Mouse (Mus musculus): ENCODE results near the gene Tesmin.

Gene Tesmin

DNA sequence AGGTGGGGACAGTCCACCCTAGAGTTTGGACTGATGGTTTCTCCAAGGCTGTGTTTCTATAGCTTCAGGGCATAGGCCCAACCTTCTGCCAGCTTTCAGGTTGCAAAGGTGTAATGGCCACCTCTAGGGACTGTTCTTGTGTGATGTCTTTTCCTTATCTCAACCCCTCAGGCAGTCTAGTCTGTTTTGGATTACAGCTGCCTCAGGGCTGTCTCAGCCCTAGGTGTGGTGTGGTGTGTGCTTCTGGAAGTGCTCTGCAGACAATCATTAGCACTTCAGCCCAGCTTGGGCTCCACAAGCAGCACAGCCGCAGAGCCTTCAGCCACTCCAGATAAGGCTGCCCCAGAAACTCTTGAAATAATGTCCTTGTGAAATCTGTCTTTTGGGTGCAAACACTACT is 3.7 kb downstream of the Tesmin start:
- no peak for DNase-seq (ENCODE audit: low read depth, low spot score)

GRCm38 (mm10) chr19:3394216-3394615 is 5.6 kb downstream of the Tesmin start:
- DNase-seq (ENCODE audit: low read depth, low spot score) = no peak

DNA sequence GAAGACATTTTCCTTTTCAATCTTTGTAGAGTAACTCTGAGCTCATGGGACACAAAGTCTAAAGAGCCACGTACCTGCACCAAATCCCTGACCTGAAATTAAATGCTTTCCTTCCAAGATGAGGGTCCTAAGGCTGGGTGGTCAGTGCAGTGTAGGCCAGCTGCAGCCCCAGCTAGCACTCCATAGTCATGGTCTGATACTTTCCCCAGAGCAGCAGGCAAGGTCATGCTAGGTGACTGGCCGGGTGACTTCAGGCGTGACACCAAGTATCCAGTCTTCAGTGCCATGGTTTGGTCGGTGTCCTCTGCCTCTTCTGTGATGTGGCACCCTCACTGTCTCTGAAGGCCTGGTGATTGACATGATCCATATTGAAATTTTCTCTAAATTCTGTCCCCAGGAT is 11.4 kb downstream of the Tesmin start:
- no peak for DNase-seq (ENCODE audit: low read depth, low spot score)

DNA sequence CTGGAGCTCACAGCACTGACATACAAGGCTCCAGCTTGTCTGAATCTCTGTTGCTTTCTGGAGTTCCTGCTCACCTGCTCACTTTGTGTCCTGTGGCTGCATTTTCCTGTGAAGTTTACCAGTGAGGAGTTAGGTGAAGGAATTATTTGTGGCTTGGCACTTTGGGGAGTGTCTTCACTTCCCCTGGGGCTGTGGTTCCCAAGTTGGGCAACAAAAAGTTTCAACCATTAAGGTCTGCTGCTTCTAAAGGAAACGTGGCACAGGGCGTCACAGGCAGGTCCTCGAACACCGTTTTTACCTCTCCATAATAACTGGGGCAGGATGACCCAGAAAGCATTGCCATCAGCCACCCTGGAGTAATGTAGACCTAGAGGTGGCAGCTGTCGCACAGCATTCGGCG is 12.8 kb downstream of the Tesmin start:
- DNase-seq (ENCODE audit: low read depth, low spot score) = no peak

- DNase-seq (ENCODE audit: low read depth, low spot score) = no peak
Observed at GRCm38 (mm10) chr19:3401943-3402342, 13.3 kb downstream of the Tesmin start.

DNA sequence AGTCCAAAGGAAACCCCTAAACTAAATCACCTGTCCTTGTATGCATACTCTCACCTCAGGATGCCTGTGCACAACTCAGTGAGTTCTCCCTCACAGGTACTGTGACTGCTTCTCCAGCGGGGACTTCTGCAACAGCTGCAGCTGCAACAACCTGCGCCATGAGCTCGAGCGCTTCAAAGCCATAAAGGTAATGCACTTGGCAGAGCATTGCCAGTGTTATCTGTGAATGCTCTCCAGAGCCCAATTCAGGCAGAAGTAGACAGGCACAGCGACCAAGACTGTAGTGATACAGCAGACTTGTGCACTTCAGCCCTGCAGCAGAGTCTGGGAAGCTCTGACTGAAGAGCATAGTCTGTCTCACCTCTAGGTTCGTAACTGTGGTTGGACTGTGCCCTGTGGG is 13.7 kb downstream of the Tesmin start:
- DNase-seq (ENCODE audit: low read depth, low spot score) = no peak

GRCm38 (mm10) chr19:3404030-3404429 is 15.4 kb downstream of the Tesmin start:
- no peak for DNase-seq (ENCODE audit: low read depth, low spot score)

DNA sequence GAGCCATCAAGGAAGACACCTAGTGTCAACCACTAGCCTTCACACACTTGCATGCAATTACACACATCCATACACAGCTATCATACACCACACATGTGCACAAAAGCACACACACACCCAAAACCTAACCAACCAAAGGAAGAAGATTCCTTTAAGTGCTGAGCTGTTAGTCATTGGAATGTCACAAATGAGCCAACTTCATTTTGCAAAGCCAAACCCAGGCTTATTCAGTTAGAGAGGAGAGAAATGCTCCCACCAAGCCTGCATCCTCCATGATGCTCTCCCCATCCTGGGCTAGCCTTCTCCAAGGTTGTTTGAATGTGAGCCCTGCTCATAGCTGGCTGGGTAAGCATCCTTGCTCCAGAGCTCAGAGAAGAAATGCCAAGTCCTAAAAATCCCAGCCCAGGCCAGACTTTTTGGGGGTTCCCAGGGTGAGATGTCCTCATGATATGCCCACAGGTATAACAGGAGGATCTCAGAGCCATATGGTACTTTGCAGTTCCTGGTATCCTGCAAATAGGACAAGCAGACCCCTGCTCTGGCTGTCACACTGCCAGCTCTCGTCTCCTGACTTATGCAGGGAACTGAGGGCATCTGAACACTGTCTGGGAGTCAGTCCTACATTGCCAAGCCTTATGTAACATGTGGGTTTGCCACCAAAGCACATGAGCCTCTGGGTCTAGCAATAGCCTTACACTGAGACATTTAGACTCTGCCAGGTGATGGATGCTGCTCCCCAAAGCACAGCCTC is 17.0 kb downstream of the Tesmin start:
- DNase-seq (ENCODE audit: low read depth, low spot score) = no peak

DNA sequence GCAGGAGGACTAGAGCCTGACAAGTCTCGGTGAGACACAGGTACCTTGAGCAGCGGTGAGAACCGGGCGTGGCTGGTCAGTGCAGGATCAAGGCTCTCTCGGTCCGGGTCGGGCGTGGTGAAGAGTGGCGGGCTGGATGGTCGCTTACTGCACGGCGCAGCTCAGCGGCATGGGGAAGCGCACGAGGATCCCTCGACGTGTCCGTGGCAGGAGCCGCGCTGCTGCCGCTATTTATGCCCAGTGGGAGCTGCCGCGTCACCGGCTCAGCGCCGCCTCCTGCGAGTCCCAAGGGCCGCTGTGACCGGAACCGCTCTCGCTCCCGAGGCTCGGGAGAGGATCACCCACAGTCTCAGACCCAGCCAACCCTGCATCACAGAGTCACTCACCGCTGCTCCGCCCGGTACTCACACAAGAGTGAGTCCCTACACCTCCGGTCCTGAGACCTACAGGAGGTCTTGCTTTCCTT is 25.6 kb downstream of the Tesmin start, which contains the start of gene Gal:
Gal (minus strand) TSS at position 277 of the 466 bp plus-strand sequence.
- DNase-seq (ENCODE audit: low read depth, low spot score) = no peak

DNA sequence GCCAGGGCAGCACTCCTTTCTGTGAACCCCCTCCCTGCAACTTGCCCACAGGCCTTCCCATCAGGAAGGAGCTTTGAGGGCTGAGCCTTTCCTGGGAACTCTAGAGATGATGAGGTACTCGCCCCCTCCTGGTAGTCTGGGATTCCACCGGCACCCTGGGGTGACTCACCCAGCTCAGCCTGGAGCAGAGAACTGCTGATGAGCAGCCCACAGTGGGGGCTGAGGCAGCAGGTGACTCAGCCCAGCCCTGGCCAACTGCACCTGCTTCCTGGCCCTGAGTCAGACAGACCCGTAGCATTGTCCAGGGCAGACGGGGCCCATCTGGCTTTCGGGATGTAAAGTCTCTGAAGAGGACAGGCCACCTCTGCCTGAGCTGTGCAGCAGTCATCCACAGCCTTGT is 30.6 kb downstream of the Tesmin start:
- DNase-seq (ENCODE audit: low read depth, low spot score) = no peak

DNA sequence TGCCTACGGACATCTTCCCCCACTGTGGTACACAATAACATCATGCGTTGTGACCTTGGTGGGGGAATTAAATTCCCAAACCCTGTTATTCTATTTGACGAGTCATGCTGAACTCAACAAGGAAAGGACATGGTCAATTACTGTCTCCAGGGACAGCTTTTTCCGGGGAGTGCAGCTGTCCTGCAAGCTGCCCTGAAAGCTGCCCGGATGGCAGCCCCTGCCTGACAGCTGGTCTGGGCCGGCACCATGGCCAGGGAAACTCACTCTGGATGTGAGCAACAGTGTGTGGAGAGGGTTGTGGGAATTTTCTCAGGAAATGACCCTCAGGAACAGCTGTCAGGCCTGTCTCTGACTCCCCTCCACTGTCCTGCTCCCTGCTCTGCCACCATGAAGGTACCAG is 33.8 kb downstream of the Tesmin start:
- DNase-seq (ENCODE audit: low read depth, low spot score) = no peak

DNA sequence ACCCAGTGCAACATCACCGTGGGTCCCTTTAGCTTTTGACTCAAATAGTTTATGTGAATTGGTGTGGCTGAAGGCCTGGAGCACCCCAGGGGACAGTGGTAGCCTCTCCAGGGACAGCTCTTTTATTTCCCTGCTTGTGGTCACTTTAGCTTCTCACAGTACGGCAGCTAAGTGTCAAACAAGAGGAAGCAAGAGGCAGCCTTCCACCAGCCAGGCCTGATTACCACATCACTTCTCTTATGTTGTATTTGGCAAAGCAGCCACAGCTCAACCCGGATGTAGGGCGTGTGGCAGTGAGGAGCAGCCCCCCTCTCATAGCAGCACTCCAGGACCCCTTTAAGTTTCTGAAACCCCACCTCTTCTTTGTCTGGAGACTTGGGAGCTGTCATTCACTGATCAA is 34.3 kb downstream of the Tesmin start:
- DNase-seq (ENCODE audit: low read depth, low spot score) = no peak

DNA sequence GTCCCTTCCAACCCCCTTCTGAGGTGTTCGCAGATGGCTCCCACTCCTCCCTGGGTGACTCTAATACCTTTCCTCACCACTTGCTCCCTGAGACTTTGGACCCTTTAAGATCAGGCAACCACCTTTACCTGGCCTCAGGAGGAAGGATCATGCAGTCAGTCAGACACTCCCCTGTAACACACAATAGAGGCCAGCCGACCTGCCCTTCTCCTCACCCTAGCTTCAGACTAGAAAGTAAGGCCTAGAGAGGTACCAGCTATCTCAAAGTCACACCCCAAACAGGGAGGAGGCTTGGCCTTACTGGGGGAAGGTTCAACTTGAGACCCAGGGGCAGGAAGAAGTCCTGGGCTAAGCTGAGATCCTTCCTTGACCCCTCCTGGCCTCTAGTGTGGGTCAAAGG is 35.6 kb downstream of the Tesmin start:
- DNase-seq (ENCODE audit: low read depth, low spot score) = no peak

- no peak for DNase-seq (ENCODE audit: low read depth, low spot score)
Observed at GRCm38 (mm10) chr19:3428057-3428830, 39.6 kb downstream of the Tesmin start.

GRCm38 (mm10) chr19:3429156-3429816 is 40.6 kb downstream of the Tesmin start:
- DNase-seq (ENCODE audit: low read depth, low spot score) = no peak

DNA sequence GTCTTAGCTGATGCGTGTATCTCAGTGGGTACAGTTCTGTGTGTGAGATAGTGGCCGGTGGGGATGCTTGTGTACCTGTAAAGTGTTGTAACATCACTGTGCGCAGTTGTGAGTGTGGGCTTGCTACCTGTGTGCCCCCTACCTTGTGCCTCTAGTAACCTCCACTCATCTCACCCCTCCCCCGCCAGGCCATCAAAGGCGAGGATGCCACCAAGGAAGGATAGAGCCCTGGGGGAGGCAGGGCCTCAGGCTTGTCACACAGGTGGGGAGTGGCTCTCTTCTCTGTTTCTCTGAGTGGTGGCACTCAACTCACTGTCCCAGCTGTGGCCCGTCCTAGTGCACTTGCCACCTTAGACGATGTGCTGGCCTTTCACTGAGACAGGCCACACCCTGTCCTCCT is 42.4 kb downstream of the Tesmin start:
- no peak for DNase-seq (ENCODE audit: low read depth, low spot score)

DNA sequence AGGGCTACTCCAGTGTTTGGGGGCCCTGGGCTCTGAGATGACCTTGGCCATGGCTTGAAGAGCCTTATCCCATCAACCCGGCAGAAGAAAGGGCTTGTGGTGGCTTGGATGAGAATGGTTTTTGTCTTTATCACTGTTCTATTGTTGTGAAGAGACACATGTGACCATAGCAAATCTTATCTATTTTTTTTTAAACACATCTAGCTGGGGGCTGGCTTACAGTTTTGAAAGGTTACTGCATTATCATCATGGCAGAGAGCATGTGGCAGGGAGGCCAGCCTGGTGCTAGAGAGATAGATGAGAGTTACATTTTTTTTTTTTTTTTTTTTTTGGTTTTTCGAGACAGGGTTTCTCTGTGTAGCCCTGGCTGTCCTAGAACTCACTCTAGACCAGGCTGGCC is 43.3 kb downstream of the Tesmin start:
- DNase-seq (ENCODE audit: low read depth, low spot score) = no peak

DNA sequence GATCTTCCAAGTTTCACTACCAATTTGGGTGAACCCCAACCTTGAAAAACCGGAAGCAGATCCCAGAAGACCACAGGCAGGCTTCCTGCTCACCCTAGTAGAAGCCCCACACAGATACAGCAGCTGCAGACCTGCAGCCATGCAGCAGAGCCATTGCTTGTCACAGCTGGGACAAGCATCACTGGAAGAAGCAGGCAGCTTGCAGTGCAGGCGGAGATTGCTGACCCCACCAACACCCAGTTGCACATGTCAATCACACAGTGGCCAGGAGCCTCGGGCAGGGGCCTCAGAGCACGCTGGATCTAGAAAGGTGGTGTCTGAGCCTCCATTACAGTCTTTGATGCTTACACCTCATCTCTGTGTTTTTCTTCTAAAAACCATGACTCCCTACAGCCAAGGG is 45.5 kb downstream of the Tesmin start:
- no peak for DNase-seq (ENCODE audit: low read depth, low spot score)

- DNase-seq (ENCODE audit: low read depth, low spot score) = no peak
Observed at GRCm38 (mm10) chr19:3434641-3435040, 46.0 kb downstream of the Tesmin start.

DNA sequence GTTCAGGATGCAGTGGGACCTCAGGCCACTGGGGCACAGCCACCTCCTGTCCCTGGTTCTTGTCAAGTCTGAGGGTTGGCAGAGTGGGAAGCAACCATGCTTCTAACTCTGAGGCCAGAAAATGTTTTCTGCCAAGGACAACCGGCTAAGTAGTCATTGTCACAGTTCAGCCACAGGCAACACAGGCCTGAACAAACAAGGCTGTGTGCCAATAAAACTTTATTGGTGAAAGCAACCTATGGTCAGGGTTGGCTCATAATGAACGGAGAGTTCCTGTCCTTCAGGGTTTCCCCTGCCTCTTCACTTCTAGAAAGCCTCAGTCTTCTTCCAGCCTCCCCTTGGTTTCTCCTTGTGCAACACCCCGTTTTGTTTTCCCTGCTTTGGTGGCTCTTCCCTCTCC is 47.2 kb downstream of the Tesmin start:
- DNase-seq (ENCODE audit: low read depth, low spot score) = no peak

DNA sequence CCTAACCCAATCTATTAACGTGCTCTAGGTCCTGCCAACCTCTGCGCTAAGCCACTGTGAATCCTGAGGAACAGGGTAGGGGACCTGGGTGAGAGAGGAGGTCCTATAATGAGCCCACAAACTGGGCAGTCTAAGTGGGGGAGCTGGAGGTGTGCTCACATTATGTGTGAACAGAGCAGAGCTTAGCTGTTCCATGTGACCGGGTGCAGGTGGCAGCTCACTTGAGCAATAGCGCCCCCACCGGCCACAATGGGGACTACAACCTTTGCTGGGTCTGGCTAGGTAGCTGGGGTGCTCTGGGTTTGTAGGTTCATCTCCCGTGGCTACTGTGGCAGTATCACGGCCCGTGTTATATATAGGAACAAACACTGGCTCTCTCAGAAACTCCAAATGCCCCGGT is 48.2 kb downstream of the Tesmin start:
- DNase-seq (ENCODE audit: low read depth, low spot score) = no peak

DNA sequence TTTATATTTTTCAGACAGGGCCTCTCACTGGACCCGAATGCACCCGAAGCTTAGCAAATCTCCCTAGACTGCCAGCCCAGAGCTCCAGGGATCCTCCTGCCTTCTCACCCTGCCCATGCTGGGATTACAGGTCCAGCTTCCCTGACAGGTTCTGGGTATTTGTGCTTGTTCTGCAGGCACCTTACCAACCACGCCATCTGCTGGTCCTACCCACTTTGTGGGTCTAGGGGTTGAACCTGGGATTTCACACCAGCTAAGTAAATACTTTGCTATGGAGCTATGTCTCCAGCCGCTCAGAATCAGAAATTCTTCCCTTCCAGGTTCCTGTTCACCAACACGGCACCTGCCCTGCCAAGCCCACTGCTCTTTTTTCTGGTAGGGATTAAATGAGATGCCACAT is 49.3 kb downstream of the Tesmin start:
- DNase-seq (ENCODE audit: low read depth, low spot score) = no peak

GRCm38 (mm10) chr19:3440667-3441066 is 52.0 kb downstream of the Tesmin start:
- no peak for DNase-seq (ENCODE audit: low read depth, low spot score)
